Mouse (Mus musculus): Measurements from ENCODE around the gene Ankrd17.
"Not testable (repeated sequence)": the region's sequence is repeated elsewhere in the genome, so short reads cannot be mapped to it uniquely, and the experiment has no call there.

The Ankrd17 gene

DNA sequence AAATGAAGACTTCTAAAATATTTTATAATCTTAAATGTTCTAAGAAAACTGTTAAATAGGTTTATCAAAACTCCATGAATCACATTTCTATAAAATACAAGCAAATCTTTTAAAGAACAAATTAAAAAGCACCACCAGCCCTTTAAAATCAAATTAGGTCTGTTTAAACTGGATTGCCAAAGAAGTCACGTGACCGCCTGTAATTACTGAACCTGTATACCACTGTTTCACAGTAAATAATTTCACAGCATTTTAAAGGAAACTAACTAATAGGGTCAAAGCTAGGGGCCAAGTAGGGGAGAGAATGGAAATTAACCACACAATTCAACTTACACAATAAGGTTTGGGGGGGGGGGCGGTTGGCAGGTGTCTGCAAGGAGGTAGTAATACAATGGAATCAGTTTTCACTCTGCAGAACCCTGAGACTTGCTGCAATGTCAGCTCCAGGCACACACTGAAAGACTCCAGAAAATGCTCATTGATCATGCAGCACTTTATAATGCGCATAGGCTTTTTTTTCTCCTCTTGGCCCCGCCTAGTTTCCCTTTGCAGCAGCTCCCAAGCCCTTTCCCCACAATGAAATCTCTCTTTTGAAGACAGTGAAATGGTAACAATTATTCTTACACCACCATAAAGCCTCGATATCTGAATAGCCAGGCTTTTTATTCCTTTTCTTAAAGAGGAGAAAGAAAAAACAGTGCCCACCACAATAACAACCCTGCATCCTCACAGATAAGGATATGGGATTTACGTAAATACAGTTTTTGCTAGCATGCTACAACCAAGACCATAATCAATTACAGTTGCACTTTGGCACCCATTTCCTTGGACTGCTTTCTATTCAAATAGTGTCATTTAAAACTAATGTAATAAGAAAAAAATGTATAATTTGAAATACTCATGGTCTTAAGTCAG, 27.9 kb downstream of the Ankrd17 start:
- DNase-seq, result peak in 1 of 2 experiments; percentile 22

DNA sequence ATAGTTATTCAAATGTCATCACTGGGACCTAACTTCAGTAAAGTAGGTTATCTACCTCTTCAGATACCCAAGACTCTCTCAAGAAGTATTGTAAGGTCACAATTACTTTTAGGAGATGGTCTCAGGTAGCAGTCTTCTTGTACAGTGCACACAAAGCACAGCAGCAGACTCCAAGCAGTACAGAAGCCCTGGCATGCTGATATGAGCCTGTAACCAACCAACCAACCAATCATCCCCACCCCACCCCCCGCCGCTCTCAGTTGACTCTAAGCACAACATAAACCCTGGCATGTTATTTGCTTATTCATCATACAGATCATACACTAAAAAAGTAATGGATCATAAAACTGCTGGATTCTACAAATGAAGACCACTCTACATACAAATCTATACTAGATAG, 33.9 kb downstream of the Ankrd17 start:
- no peak for DNase-seq

DNA sequence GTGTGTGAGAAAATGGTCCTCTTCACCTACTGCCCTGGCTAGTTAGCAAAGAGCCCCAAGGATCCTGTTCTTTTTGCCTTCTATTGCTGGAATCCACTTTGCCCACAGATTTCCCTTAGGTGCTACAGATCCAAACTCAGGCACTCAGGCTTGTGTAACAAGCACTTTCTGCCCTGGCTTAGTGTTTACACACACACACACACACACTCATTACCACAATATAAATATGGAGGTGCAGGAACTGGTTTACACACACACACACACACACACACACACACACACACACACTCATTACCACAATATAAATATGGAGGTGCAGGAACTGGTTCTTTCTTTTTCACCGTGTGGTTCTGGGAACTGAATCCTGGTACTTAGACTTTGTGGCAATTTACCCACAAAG, 35.3 kb downstream of the Ankrd17 start:
- no peak for DNase-seq

DNA sequence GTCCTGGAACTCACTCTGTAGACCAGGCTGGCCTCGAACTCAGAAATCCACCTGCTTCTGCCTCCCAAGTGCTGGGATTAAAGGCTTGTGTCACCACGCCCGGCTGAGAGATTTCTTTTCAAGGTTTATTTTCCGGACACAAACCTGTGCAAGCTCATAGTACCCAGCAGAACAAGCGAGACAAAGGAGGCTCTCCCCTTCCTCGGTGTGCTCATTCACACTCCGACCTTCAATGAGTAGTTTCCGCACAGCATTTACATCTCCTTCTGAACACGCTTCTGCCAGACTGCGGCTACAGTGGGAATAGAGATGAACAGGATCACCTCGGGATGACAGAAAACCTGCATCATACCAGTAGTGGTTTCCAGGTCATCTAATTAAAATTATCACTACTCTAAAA, 68.0 kb downstream of the Ankrd17 start:
- DNase-seq, result no peak

DNA sequence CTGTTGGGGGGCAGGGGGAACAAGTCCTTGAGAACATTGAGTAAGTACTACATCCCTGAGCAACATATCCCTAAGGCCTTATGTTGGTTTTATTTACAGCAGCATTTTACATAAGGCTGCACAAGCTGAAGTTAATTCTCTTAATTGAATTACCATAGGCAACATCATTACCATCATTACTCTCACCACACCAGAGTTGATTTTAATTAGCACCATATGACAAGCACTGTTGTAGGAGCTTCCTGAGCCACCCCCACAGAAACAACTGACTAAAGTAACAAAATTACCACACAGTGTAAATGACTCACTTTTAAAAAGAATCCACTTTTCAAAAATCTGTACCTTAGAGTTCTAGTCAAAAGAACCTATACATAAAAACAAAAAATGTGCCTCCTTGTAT, 76.5 kb downstream of the Ankrd17 start:
- DNase-seq, result no peak

DNA sequence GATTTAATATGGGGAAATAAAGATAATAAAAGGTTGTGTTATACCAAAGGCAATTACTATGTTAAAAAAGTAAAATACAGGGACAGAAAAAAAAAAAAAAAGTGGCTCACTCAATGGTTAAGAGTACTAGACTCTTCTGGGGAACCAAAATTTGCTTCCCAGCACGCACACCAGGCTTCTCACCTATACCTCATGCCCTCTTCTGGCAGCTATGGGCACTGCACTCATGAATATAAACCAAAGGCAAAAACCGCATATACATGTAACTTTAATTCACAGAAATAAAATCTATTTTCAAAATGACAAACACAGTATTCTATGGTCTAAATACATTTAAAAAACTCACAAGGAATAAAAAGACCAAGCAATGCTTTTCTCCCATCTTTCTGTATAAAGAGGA, 79.8 kb downstream of the Ankrd17 start:
- peak; percentile 50 to 80 for DNase-seq

DNA sequence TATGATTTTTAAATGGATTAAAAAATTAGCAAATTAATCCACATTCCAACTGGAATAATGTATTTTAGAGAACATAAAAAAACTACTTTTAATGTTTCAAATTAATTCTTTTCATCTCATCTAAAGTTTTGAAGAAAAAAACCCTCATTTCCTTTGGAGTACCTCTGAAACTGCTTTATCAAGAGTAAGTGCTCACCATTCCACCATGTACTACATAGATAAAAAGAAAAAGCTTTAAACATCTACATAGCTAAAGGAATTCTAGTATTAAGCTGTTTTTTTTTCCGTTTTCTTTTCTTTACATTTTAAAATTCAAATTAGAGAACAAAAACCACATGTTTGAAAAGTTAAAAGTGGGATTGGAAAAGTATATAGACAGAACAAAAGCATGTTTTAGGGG, 86.3 kb downstream of the Ankrd17 start:
- DNase-seq, result no peak

DNA sequence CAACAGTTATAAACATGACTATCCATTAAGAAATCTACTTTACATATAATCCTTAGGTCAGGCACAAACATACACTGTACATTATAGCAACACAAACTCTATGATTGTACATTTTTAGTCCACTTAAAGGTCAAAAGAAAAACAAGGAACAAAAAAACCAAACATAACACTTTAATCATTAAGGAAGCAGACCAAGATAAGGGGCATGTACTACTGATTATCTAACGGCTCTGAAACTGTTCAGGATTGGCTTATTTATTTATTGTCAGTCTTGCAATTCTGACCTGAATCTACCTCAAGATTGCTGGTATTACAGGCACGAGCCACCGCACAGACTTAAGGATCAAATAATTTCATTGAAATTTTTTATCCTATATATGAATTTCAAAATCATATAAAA, 87.0 kb downstream of the Ankrd17 start:
- no peak for DNase-seq

DNA sequence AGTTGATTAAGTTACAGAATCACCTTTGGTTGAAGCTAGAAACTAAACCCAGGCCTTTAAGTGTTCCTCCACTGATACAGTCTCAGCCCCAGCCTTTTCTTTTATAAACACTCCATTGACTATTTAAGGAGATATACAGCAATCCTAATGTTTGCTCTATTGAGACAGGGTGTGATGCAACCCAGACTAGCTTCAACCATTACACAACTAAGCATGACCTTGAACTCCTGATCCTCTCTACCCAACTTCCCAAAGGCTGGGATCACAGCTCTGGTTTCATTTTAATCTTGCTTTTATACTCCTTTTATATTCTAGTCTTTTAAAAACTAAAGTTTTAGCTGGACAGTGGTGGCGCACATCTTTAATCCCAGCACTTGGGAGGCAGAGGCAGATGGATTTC, 88.9 kb downstream of the Ankrd17 start:
- DNase-seq, result no peak

DNA sequence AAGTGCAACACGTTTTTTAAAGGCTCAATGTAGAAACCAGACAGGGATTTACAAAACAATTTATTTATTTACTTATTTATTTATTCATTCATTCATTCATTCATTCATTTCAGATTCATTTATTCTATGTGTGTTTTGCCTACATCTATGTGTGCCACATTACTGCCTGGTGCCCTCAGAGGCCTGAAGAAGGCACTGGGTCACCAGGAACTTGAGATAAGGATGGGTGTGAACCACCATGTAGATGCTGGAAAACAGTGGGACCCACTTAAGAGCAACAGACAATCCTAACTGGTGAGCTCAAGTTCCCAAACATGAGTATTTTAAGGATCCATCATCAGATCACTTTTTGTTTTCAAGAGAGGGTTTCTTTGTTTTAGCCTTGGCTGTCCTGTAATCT, 91.6 kb downstream of the Ankrd17 start:
- DNase-seq, result no peak

DNA sequence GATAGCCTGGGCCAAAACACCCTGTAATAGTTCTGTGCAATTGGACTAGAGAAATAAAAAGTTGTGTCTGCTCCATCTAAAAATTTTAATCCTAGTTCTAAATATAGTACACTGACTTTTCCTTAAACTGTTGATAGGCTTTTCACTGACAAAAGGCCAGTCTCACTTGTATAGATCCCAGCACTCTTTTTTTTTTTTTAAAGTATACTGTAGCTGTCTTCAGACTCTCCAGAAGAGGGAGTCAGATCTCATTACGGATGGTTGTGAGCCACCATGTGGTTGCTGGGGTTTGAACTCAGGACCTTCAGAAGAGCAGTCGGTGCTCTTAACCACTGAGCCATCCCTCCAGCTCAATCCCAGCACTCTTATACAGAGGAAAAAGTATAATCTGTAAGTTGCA, 104.1 kb downstream of the Ankrd17 start:
- DNase-seq, result not testable (repeated sequence)

DNA sequence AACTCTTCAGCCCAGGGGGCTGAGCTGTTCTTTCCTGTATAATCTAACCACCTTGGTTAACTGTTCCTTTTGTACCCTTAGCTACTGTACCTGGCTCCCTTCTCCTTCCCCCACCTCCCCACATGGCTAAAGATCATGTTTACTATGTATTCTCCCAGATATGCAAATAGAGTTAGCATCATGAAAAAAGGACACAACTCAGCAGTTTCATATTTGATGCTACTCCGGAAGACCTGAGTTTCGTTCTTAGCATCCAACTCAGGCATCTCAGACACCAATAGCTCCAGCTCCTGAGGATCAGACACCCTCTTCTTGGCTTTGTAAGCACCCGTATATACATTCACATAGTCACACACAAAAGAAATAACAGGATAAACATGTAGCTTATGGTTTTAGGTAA, 109.4 kb downstream of the Ankrd17 start:
- no peak for DNase-seq

DNA sequence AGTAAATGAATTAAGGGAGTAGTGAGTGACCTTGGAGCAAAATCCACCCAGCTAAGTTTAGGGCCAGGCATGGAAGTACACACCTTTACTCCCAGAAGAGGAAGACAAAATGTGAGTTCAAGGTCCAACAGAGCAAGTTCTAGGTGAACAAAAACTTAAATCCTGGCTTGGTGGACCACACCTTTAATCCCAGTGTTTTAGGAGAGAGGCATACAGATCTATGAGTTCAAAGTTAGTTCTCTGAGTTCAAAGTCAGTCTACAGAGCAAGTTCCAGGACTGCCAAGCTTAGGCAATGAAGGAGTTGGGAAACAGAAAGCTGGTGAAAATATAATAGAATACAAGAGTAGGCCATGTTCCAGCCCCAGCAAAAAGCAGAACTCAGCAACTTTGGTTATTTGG, 118.9 kb downstream of the Ankrd17 start:
- peak; percentile 10 to 39 for DNase-seq

DNA sequence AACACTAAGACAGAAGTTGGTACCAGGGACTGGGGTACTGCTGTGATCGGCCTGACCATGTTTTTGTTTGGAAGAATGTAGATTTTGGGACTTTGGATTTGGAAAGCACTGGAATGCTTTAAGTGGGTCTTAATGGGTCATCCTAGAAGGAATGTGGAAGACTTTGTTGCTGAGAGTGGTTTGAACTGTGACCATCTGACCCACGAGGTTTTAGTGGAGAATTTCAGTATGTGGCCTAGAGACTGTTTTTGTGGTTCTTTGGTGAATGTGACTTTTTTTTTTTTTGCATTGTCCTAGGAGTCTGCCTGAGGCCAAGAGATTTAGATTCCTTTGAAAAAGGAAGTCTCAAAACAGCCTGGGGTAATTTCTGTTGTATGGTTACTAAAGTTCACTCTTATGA, 119.4 kb downstream of the Ankrd17 start:
- DNase-seq, result peak in 1 of 2 experiments; percentile 6

DNA sequence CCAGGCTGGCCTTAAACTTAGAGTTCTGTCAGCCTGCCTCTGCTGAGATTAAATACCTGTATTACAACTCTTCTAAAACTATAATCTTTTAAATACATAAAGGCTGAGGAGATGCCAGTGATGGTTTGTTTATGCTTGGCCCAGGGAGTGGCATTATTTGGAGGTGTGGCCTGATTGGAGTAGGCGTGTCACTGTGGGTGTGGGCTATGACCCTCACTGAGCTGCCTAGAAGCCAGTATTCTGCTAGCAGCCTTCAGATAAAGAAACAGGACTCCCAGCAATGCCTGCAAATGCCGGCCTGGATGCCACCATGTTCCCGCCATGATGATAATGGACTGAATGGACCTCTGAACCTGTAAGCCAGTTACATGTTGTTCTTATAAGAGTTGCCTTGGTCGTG, 119.8 kb downstream of the Ankrd17 start:
- no peak for DNase-seq

DNA sequence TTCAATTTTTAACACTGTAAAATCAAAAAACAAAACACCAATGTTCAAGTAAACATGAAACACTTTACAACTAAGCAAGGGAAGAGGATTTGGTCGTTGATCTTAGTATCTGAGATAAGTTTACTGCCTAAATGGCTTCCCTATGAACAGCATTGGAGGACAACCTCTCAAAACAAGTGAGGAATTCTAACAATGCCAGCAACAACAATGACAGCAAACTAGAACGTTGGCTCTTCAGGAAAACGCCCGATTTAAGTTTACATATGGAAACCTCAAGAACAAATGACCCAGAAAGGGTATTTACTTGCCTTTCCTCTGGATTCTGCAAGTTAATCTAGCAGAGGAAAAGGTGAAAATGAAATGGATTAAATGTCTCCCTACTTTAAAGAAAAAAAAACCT, 121.0 kb downstream of the Ankrd17 start:
- DNase-seq, result no peak

DNA sequence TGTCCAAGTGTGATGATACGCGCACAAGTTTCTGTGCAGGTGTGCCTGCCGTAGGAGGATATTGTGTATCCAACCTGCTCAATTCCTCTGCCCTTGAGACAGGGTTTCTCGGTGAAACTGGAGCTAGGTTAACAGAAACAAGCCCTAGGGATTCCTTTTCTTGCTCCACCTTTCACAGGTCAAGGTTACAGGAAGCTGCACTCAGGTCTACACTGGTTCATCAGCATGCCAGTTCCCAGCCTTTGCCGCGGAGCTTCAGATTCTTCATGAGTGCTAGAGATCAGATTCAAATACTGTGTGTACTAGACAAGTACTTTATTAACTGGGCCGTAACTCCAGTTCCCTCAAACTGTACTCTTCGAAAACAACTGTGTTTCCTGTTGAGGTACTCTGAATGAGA, 131.2 kb downstream of the Ankrd17 start:
- no peak for DNase-seq

DNA sequence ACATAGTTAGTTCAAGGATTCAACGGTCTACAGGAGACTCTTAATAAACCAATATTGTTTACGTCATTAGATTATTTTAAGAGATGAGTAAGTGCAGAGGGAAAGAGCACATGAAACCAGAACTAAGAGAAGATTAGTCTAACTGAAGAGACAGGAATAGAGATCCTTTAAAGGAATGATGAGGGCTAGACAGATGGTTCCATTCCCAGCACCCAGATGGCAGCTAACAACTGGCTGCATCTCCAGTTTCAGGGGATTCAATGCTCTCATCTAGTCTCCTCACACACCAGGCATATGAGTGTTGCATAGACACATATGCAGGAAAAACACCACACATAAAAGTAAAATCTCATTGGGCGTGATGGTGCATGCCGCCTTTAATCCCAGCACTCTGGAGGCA, 133.1 kb downstream of the Ankrd17 start:
- DNase-seq, result no peak

DNA sequence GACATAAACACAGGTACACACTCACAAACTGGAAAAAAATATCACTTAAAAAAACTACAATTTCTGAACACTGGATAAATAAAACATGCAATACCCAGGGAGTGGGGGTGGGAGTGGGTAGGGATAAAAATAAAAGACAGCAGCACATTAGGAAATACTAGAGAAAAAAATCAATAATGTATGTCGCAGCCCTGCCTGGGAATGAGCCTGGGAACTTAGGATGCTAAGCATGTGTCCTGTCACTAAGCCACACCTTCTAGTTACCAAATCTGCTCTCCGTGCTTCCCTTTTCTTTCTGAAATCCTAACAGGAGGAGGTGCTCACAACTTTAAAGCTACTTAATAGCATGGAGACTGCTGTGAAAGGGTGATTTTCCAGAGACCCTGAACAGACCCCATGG, 136.6 kb downstream of the Ankrd17 start:
- no peak for DNase-seq

DNA sequence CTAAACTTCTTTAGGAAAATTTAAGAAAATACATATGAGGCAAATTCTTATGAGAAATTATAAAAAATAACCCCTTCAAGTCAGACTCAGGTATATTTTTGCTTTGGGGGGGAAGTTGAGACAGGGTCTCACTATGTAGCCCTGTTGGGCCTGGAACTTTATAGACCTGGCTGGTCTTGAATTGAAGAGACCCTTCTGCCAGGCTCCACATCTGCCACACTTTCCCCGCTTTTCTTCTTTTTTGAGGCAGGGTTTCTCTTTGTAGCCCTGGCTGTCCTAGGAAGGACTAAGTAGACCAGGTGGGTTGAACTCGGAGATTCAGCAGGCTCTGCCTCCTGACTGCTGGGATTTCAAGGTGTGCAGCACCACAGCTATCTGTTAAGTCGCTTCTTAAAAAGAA, 139.7 kb downstream of the Ankrd17 start:
- DNase-seq, result no peak

DNA sequence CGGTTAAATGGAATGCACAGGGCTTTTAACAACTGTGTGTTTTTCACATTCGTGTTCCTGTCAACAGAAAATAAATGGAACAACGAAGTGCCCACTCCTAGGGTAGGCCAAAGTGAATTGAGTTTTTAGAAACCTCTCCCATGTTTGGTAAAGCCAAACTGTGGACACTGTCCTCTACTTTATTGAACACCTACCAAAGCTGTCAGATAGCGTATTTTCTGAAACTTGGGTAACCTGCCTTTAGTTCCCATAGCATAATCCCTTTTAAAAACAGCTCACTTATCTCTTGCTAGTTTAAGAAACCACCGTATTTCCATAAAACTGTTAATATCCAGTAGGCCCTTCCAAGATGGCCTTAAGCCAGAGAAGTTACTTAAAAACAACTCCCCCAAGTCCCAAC, 141.6 kb downstream of the Ankrd17 start:
- no peak for DNase-seq

DNA sequence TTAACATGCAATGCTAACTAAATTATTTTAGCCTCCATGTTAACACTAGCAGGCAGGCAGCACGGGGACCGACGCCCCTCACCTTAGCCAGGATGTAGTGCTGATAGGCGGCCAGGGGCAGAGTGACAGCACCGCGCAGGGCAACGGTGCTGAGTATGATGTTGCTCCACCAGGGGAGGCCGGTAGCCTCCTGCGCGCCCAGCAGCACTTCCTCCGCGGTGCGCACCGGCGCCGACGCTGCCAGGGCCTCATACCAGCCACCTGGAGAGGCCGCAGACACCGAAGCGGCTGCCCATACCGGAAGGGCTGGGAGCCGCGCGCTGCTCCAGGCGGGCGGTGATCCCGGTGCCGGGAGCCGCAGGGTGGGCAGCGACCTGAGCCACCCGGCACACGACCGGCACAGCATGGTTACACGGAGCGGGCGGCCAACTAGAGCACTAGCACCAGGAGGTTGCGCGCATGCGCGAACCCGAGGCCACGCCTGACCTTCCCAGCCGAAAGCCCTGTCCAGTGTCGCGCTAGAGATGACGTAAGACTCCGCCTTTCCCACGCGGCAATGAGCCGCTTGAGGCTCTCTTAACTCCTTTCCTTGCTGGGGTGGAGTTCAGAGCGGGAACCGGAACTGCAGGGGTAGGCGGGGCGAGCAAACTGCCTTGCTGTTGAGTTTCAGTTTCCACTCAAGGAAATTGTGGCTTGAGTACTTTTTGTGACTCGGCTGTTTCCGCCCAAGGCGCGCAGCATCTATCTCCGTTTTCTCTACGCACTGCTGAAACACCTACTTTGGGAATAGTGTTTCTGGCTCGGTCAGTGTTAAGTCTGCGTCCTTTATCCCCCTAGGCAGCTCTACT, 142.6 kb downstream of the Ankrd17 start, which contains the start of gene Cox18:
Gene Cox18, minus strand, starts transcription at position 468 of the 848 bp plus-strand sequence.
- peak; percentile 99 to 100 for DNase-seq

DNA sequence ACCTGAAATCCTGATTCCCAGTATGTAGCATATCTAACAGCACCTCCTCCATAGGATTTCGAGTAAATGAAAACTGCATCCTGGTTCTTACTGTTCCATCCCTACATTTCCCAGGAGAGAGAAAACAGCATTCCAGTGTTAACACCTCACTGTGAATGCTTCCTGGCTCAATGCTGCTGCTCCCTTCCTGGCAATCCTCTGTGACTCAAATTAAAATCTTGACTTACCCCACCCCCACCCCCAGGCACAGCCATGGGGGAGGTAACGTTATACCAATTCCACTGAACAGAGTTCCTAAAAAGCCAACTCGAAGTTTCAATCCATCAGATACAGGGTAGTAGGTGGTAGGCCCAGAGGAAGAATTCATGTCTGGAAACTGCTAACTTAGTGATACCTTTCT, 143.4 kb downstream of the Ankrd17 start:
- DNase-seq, result no peak

DNA sequence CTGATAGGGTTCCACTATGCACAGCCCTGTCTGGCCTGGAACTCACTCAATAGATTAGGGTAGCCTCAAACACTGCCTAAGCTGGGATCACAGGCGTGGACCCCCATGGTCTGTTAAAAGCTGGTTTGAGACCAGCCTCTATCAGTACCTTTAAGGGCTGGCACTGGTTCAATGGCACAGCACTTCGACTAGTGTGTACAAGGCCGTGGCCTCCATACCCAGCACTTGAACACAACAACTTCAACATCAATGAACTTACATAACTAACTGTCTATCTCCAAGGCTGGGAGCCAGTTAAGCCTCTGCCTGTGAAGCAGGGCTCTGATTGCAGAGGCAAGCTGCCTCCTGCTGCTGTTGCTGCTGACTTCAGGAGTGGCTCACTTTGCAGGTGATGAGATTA, 148.6 kb downstream of the Ankrd17 start:
- DNase-seq, result no peak
